Mouse (Mus musculus): Measurements from ENCODE around the gene Cyyr1. TPM values are rescaled to one million over a fixed set of nuclear protein-coding genes. Genes with fewer than 3 reads are reported as not detected.

Gene Cyyr1
- polyA plus RNA-seq, 2 experiments = 2.9 to 3.8 TPM

DNA sequence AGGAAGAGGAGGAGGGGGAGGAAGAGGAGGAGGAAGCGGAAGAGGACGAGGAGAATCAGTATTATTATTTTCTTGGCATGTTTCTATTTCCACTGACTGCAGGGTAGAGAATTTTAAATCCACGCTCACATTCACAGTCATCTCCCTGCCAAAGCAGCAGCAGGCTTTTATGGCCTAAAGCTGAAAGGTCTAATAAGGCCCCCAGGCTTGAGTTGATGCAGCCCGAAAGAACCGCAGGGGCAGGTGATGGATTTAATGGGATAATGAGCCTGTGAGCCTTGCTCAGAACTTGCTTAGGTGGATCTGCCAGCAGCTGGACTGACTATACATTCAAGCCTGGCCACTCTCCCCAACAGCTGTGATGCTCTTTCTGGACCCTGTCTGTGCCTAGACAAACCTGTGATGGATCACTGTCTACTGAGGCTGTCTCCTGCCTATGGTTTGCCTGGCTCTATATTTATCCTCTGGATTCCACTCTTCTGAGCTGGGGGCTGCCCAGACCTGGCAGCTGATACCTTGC is 78.6 kb downstream of the Cyyr1 start:
- Histone ChIP-seq H3K4me1 (ENCODE audit: control insufficient read depth, insufficient read depth, low read length) (no peaks in the 10 kb centered on the region), H3K36me3 (ENCODE audit: control insufficient read depth, insufficient read depth, low read length) (no peaks in the 10 kb centered on the region), H3K4me3 (replicated peaks; ENCODE audit: low read length) (no peak overlapping the region), H3K9ac (ENCODE audit: low read depth, low read length, severe bottlenecking) (no peak overlapping the region), H3K27ac (replicated peaks; ENCODE audit: low read depth, low read length) (no peak overlapping the region), H3K4me2 (replicated peaks; ENCODE audit: low read depth, low read length, severe bottlenecking) (no peak overlapping the region), H3K27me3 (ENCODE audit: control insufficient read depth, insufficient read depth, low read length) (no peaks in the 10 kb centered on the region), H3K9me3 (ENCODE audit: control insufficient read depth, low read length) (no peaks in the 10 kb centered on the region)
- 29% methylated on average over 5 of the region's 5 CpGs for WGBS
- TF ChIP-seq POLR2A (IDR thresholded peaks at IDR 0.05; ENCODE audit: borderline replicate concordance, extremely low read depth, insufficient read depth, insufficient read length) = no peak
- DNase-seq (ENCODE audit: low spot score) = no peak
- no peak for ATAC-seq (ENCODE audit: low FRiP score, low read depth)

DNA sequence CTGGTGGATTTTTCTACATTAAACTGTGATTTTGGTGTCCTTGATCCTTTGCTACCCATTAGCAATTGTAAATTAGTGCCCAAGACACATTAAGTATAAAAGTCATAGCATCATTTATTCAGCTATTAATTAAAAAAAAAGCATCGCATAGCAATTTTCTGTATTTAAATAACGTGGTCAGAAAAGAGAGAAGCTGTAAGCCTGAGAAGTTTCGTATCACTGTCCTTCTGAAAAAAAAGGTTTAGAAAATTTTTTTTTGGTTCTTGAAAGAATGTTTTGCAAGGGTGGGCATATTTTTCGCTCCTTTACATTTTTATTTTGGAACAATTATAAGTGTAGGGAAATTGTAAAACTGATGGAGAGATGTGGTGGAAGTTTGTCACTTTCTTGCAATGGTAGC is 83.1 kb downstream of the Cyyr1 start:
- DNase-seq (ENCODE audit: low spot score) (no peak), ATAC-seq (ENCODE audit: low FRiP score, low read depth) (no peak)
- no peaks in the 10 kb centered on the region for H3K4me1 ChIP-seq (ENCODE audit: control insufficient read depth, insufficient read depth, low read length)
- no peak overlapping the region for H3K4me3 ChIP-seq (replicated peaks; ENCODE audit: low read length)
- no peaks in the 10 kb centered on the region for H3K9me3 ChIP-seq (ENCODE audit: control insufficient read depth, low read length)
- WGBS = 88% methylated on average over 4 of the region's 4 CpGs
- H3K9ac ChIP-seq (ENCODE audit: low read depth, low read length, severe bottlenecking) = no peak overlapping the region
- H3K27me3 ChIP-seq (ENCODE audit: control insufficient read depth, insufficient read depth, low read length) = no peaks in the 10 kb centered on the region
- no peak overlapping the region for H3K27ac ChIP-seq (replicated peaks; ENCODE audit: low read depth, low read length)
- H3K36me3 ChIP-seq (ENCODE audit: control insufficient read depth, insufficient read depth, low read length) = no peaks in the 10 kb centered on the region
- no peak overlapping the region for H3K4me2 ChIP-seq (replicated peaks; ENCODE audit: low read depth, low read length, severe bottlenecking)
- no peak for TF ChIP-seq POLR2A (IDR thresholded peaks at IDR 0.05; ENCODE audit: borderline replicate concordance, extremely low read depth, insufficient read depth, insufficient read length)

DNA sequence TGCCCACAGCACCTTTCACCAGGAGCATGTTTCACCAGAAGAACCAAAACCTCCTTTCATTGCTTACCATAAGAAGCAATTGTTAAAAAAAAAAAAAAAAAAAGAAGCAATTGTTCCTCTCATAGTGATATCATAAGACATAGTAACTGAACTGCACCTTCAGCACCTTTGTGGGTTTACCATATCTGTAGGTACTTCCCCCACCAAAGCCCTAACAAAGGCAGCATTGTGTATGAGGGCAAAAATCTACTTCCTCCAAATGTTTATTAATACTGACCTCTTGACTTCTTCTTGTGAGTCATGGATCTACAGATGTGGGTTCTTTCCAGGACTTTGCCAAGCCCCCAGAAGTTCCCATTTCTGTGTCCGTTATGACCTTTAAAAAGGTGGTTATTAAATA is 98.2 kb downstream of the Cyyr1 start:
- Histone ChIP-seq H3K9ac (ENCODE audit: low read depth, low read length, severe bottlenecking) (no peak overlapping the region), H3K9me3 (ENCODE audit: control insufficient read depth, low read length) (no peaks in the 10 kb centered on the region), H3K4me1 (ENCODE audit: control insufficient read depth, insufficient read depth, low read length) (no peaks in the 10 kb centered on the region), H3K27me3 (ENCODE audit: control insufficient read depth, insufficient read depth, low read length) (no peaks in the 10 kb centered on the region), H3K4me2 (replicated peaks; ENCODE audit: low read depth, low read length, severe bottlenecking) (no peak overlapping the region), H3K36me3 (ENCODE audit: control insufficient read depth, insufficient read depth, low read length) (no peaks in the 10 kb centered on the region), H3K27ac (replicated peaks; ENCODE audit: low read depth, low read length) (no peak overlapping the region), H3K4me3 (replicated peaks; ENCODE audit: low read length) (no peak overlapping the region)
- no peak for ATAC-seq (ENCODE audit: low FRiP score, low read depth)
- 77% methylated on average over 1 of the region's 1 CpGs for WGBS
- no peak for DNase-seq (ENCODE audit: low spot score)
- no peak for TF ChIP-seq POLR2A (IDR thresholded peaks at IDR 0.05; ENCODE audit: borderline replicate concordance, extremely low read depth, insufficient read depth, insufficient read length)

DNA sequence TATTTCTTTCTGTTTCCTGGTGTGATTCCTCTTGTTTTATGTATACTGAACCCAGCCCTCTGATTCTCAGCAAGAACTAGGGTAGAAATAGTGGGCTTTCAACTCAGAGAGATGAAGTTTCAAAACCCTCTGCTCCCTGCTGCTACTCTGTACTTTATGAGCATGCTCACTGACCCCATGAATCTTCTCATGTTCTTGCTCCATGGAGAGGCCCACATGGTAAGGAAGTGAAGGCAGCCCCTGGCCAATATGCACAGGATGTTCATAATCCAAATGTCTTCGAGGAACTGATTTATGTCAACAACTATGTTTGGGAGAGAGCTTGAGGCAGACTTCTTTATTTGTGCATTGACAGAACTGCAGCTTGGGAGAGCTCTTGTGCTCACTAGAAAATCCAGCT is 106.9 kb downstream of the Cyyr1 start:
- no peak overlapping the region for H3K9ac ChIP-seq (ENCODE audit: low read depth, low read length, severe bottlenecking)
- H3K4me3 ChIP-seq (replicated peaks; ENCODE audit: low read length) = no peak overlapping the region
- no peaks in the 10 kb centered on the region for H3K27me3 ChIP-seq (ENCODE audit: control insufficient read depth, insufficient read depth, low read length)
- DNase-seq (ENCODE audit: low spot score) (no peak), ATAC-seq (ENCODE audit: low FRiP score, low read depth) (no peak)
- H3K27ac ChIP-seq (replicated peaks; ENCODE audit: low read depth, low read length) = no peak overlapping the region
- TF ChIP-seq POLR2A (IDR thresholded peaks at IDR 0.05; ENCODE audit: borderline replicate concordance, extremely low read depth, insufficient read depth, insufficient read length) = no peak
- no peak overlapping the region for H3K4me2 ChIP-seq (replicated peaks; ENCODE audit: low read depth, low read length, severe bottlenecking)
- no peaks in the 10 kb centered on the region for H3K9me3 ChIP-seq (ENCODE audit: control insufficient read depth, low read length)
- no peaks in the 10 kb centered on the region for H3K4me1 ChIP-seq (ENCODE audit: control insufficient read depth, insufficient read depth, low read length)
- H3K36me3 ChIP-seq (ENCODE audit: control insufficient read depth, insufficient read depth, low read length) = no peaks in the 10 kb centered on the region
- WGBS = 41% methylated on average over 1 of the region's 1 CpGs

DNA sequence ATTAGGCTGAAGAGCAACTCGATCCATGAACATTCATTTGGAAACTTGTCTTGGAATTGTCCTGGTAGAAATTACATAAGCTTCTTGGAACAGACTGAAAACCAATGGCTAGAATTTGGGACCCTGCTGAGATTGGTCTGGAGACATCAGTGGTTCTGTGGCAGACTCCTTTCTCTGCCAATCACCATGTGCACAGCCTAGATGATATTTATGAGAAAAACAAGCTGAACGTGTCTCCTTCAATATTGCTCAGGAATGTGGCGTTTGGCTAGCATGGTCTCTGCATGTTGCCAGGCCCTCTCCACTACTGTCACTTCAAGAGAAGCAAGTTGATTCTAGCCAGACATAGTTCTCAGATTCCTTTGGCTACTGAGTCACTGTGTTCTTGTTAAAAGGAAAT is 107.4 kb downstream of the Cyyr1 start:
- no peaks in the 10 kb centered on the region for H3K36me3 ChIP-seq (ENCODE audit: control insufficient read depth, insufficient read depth, low read length)
- 73% methylated on average over 3 of the region's 3 CpGs for WGBS
- H3K4me2 ChIP-seq (replicated peaks; ENCODE audit: low read depth, low read length, severe bottlenecking) = no peak overlapping the region
- H3K27me3 ChIP-seq (ENCODE audit: control insufficient read depth, insufficient read depth, low read length) = no peaks in the 10 kb centered on the region
- no peak for TF ChIP-seq POLR2A (IDR thresholded peaks at IDR 0.05; ENCODE audit: borderline replicate concordance, extremely low read depth, insufficient read depth, insufficient read length)
- no peak overlapping the region for H3K9ac ChIP-seq (ENCODE audit: low read depth, low read length, severe bottlenecking)
- no peak for ATAC-seq (ENCODE audit: low FRiP score, low read depth)
- H3K9me3 ChIP-seq (ENCODE audit: control insufficient read depth, low read length) = no peaks in the 10 kb centered on the region
- H3K4me1 ChIP-seq (ENCODE audit: control insufficient read depth, insufficient read depth, low read length) = no peaks in the 10 kb centered on the region
- H3K4me3 ChIP-seq (replicated peaks; ENCODE audit: low read length) = no peak overlapping the region
- no peak overlapping the region for H3K27ac ChIP-seq (replicated peaks; ENCODE audit: low read depth, low read length)
- DNase-seq (ENCODE audit: low spot score) = no peak

DNA sequence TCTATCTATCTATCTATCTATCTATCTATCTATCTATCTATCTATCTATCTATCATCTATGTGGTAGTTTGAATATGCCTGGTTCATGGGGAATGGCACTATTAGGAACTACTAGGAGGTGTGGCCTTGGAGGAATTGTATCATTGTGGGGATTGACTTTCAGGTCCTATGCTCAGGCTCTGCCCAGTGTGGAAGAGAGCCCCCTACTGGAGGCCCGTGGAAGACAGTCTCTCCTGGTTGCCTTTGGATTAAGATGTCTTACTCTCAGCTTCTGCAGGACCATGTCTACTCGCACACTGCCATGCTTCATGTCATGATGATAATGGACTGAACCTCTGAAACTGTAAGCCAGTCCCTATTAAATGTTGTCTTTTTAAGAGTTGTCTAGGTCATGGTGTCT is 117.8 kb downstream of the Cyyr1 start:
- Histone ChIP-seq H3K4me2 (replicated peaks; ENCODE audit: low read depth, low read length, severe bottlenecking) (no peak overlapping the region), H3K9me3 (ENCODE audit: control insufficient read depth, low read length) (no peaks in the 10 kb centered on the region), H3K4me3 (replicated peaks; ENCODE audit: low read length) (no peak overlapping the region), H3K27ac (replicated peaks; ENCODE audit: low read depth, low read length) (no peak overlapping the region), H3K9ac (ENCODE audit: low read depth, low read length, severe bottlenecking) (no peak overlapping the region), H3K27me3 (ENCODE audit: control insufficient read depth, insufficient read depth, low read length) (no peaks in the 10 kb centered on the region), H3K4me1 (ENCODE audit: control insufficient read depth, insufficient read depth, low read length) (no peaks in the 10 kb centered on the region), H3K36me3 (ENCODE audit: control insufficient read depth, insufficient read depth, low read length) (no peaks in the 10 kb centered on the region)
- DNase-seq (ENCODE audit: low spot score) (no peak), ATAC-seq (ENCODE audit: low FRiP score, low read depth) (no peak)
- 58% methylated on average over 2 of the region's 2 CpGs for WGBS
- no peak for TF ChIP-seq POLR2A (IDR thresholded peaks at IDR 0.05; ENCODE audit: borderline replicate concordance, extremely low read depth, insufficient read depth, insufficient read length)

Data from limb, embryonic 14.5 days (tissue).